ENCODE assay signal across 8 mouse cellular contexts in the genomic region with DNA sequence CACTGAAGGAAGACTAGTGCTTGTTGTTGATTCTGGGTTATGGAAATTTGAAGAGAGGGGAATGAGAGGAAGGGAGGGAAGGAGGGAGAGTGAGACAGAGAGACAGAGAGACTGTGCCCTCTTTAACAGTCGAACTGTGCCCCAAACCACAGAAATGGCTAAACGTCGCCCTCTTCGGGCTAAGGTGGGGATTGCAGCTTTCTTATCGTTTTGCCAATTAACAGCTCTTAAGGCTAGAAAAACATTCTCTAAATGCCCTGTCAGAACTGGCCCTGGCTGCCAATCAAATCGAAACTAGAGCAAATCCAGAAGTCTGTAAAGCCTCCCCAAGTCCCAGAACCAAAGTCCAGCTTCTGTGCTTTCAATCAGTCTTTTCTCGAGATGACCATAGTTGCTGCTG. TPM values are rescaled to one million over a fixed set of nuclear protein-coding genes. Genes with fewer than 3 reads are reported as not detected.
DNase-seq lines count a peak whose midpoint lies in the region; ATAC-seq and TF ChIP-seq lines count a peak whose summit lies in the region.

No protein-coding gene starts in this region.

- DNase-seq in ES-E14 (ENCODE audit: low read depth, low spot score), result peak; percentile 25
- peak; percentile 72 to 93 for DNase-seq in adrenal gland, adult (ENCODE audit: inconsistent age in 2 of 2, low spot score in 1 of 2)
- peak; percentile 53 for DNase-seq in embryo, embryonic 10 days (ENCODE audit: low spot score)
- DNase-seq in layer of hippocampus, adult 8-10 months (ENCODE audit: low spot score in 2 of 2), result peak; percentile 29 to 77
- DNase-seq in lung, postnatal 25 days (ENCODE audit: low spot score), result peak; percentile 57
- peak; percentile 29 to 66 for DNase-seq in spleen, adult 18-20 months

- 14% methylated on average over 7 of the region's 7 CpGs for WGBS in heart, embryonic 14.5 days

- H3K9ac ChIP-seq in ES-E14 (ENCODE audit: insufficient read depth, low read depth, low read length, poor library complexity, severe bottlenecking), result no peak overlapping the region
- H3K9ac ChIP-seq in heart, embryonic 14.5 days (ENCODE audit: low read length), result peak overlapping the region; percentile 52; the same call in 1 of the 2 replicates

- no peaks in the 10 kb centered on the region for H3K9me3 ChIP-seq in ES-E14 (ENCODE audit: control insufficient read depth, insufficient read depth, low read depth, low read length)
- H3K9me3 ChIP-seq in heart, embryonic 14.5 days (ENCODE audit: control insufficient read depth, low read length), result no peaks in the 10 kb centered on the region

- H3K27ac ChIP-seq in ES-E14 (ENCODE audit: insufficient read depth, low read depth, low read length, poor library complexity, severe bottlenecking), result no peak overlapping the region
- H3K27ac ChIP-seq in heart, embryonic 14.5 days (replicated peaks in 1 of 2; ENCODE audit: control insufficient read depth in 1 of 2, insufficient read depth in 1 of 2, low read depth in 2 of 2, low read length in 2 of 2), result no peak overlapping the region

- H3K4me3 ChIP-seq in ES-E14 (ENCODE audit: insufficient read depth in 1 of 2, low read depth in 1 of 2, low read length in 2 of 2, poor library complexity in 1 of 2, severe bottlenecking in 1 of 2), result no peak overlapping the region
- H3K4me3 ChIP-seq in heart, embryonic 14.5 days (ENCODE audit: control insufficient read depth in 1 of 2, insufficient read depth in 1 of 2, low read depth in 1 of 2, low read length in 2 of 2), result peak overlapping the region in 1 of 2 experiments; percentile 21; a peak in 3 of 4 replicates

- in situ Hi-C loops in ES-E14 (cut with MboI; ENCODE audit: low sequenced_read_pairs in 2 of 2, unreplicated experiment in 2 of 2), result no loop called here

- no peaks in the 10 kb centered on the region for H3K36me3 ChIP-seq in ES-E14 (ENCODE audit: control insufficient read depth, insufficient read depth, low read length, poor library complexity, severe bottlenecking)
- H3K36me3 ChIP-seq in heart, embryonic 14.5 days (ENCODE audit: control insufficient read depth, insufficient read depth, low read length), result no peaks in the 10 kb centered on the region

- H3K27me3 ChIP-seq in heart, embryonic 14.5 days (ENCODE audit: control insufficient read depth, insufficient read depth, low read length), result no peaks in the 10 kb centered on the region

- H3K4me2 ChIP-seq in heart, embryonic 14.5 days (ENCODE audit: low read length), result peak overlapping the region; percentile 50

- no peaks in the 10 kb centered on the region for H3K4me1 ChIP-seq in ES-E14 (ENCODE audit: control insufficient read depth in 2 of 2, insufficient read depth in 2 of 2, low read length in 2 of 2, poor library complexity in 1 of 2)
- no peaks in the 10 kb centered on the region for H3K4me1 ChIP-seq in heart, embryonic 14.5 days (ENCODE audit: control insufficient read depth in 2 of 2, insufficient read depth in 2 of 2, low read length in 2 of 2)

- ATAC-seq in heart, embryonic 14.5 days (ENCODE audit: insufficient number of reproducible peaks, insufficient read depth, low FRiP score, low read depth), result no peak
- no peak for ATAC-seq in erythroblast, adult 5-6 weeks (replicated peaks; ENCODE audit: low FRiP score, poor library complexity, severe bottlenecking)

TF ChIP-seq in ES-E14, 5 proteins besides CTCF, POLR2A, EP300 and RAD21:
- TF ChIP-seq MAFK (IDR thresholded peaks at IDR 0.05; ENCODE audit: insufficient read depth, low read depth, low read length) (no peak), HCFC1 (IDR thresholded peaks at IDR 0.05; ENCODE audit: borderline replicate concordance, insufficient read depth, low read length) (no peak), ZC3H11A (IDR thresholded peaks at IDR 0.05; ENCODE audit: borderline replicate concordance, low read depth, low read length) (peak; percentile 45; the same call in 1 of the 2 replicates), CHD2 (IDR thresholded peaks at IDR 0.05; ENCODE audit: low read depth, low read length) (no peak)
TF ChIP-seq in ES-E14: peak in this region for 1.

RNA-seq across cellular contexts. Expression of a gene that starts 36.4 kb away (rescaled TPM):
- 195 and 225 TPM in 2 replicates for total RNA-seq in ES-E14 (2012; rRNA removed)
- 125 and 131 TPM in 2 replicates for polyA plus RNA-seq in heart, embryonic 14.5 days (2014; fragmentation: Nextera tagmentation; extraction: Ambion mirVana)
- 100 to 1,000 TPM; 261 to 289 (median 281) TPM for total RNA-seq in layer of hippocampus, adult 8-10 months (2022)
- total RNA-seq in erythroblast, adult 5-6 weeks (2015; ENCODE audit: low replicate concordance), result 15.0 and 26.3 TPM in 2 replicates
- total RNA-seq in erythroblast, adult 5-6 weeks (2017; ENCODE audit: low replicate concordance), result 8.6 and 12.1 TPM in 2 replicates

Comparison
In these comparisons a context has a peak if more than half of its experiments do, and no peak if none do; other contexts are left out.
1. DNase-seq: peak in every context shown above with its lines; median percentile 82 in adrenal gland, adult; 57 in lung, postnatal 25 days; 53 in embryo, embryonic 10 days; 53 in layer of hippocampus, adult 8-10 months; 48 in spleen, adult 18-20 months; 25 in ES-E14.